Mouse (Mus musculus): ENCODE measurements at regions not wholly inside any gene's neighbourhood (a gene's known extent, or its start where the extent isn't known, plus 50 kb on each side); places are given as distances from the start of the nearest gene placed in this dataset.

DNA sequence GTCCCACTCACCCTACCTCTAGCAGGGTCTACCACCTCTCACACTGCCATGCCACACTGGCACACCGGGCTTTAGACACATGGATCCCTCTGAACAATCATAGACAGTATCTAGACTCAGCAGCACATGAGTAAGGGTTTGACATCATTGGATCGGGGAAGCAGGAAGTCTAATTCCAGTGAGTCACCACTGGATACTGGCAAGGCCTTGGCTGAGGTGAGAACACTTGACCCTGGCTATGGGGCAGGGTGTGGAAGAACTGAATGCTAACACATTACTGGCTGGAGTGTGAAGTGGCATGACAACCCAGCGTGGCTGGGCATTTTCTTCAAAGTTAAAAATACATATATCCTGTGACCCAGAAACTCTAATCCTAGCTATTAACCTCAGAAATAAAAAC lies 114.4 kb downstream of the H2afy start:
- DNase-seq (ENCODE audit: low read depth): no peak

DNA sequence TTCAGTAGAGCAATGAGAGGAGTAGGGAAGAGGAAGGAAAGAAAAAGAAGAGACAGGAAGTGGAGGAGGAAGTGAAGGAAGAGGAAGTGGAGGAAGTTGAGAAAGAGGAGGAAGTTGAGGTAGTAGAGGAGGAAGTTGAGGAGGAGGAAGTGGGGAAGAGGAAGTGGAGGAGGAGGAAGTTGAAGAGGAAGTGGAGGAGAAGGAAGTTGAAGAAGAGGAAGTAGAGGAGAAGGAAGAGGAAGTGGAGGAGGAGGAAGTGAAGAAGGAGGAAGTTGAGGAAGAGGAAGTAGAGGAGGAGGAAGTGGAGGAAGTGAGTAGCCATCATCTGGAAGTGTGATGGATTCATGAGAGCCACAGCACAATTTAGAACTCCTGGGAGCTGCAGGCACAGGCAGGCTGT lies 122.2 kb downstream of the H2afy start:
- DNase-seq (ENCODE audit: low read depth): no peak

DNA sequence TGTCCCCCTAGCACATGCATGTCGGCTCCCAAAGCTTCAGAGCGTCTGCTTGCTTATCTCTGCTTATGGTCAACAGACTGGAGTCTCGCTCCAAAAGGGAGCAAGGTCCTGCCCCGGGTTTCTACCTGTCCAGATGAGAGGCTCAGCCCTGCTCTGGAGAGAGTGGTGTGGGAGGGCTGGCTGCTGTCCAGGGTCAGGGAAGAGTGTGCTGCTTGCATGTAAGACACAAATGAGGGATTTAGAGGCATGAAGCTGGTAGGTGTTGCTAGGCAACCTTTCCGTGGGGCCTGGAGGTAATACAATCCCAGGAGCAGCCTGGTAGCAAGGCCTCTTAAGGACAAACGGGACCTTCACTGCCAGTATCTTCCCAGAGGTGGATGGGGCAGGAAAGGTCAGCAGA lies 125.7 kb downstream of the H2afy start:
- no peak for DNase-seq (ENCODE audit: low read depth)

DNA sequence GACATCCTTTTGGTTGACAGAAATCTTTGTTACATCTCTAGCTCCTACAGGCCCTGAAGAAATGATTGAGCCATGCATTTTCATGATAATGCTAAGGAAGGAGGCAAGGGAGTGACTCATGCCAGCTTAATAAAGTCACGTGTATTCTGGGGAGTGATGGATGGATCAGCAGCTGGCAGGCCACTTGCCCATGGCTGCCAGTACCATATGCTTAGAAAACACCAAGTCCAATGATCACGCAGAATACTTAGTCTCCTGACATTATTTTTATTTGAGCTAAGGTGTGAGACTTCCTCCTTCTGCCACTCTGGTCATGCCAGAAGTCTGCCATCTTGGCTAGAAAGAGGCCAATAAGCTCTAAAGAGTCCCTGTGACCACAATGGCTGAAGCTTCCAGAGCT lies 129.3 kb downstream of the H2afy start:
- no peak for DNase-seq (ENCODE audit: low read depth)

DNA sequence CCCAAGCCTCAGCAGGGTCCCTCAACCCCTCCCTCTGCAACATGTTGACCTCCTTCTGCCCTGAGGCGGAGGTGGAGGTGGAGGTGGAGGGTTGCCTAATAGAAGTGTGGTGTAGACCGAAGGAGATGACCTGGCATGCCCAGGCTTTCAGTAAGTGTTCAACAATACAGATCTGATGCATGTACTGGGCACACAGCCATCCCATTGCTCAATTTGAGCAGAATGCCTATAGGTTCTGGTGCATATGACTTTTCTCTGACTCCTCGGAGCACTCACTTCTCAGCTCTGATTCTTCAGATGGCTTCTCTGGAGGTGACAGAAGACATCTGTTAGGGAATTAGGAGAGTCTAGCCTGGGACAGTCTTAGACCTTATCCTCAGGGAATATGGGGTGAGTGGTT lies 130.4 kb downstream of the H2afy start:
- no peak for DNase-seq (ENCODE audit: low read depth)

DNA sequence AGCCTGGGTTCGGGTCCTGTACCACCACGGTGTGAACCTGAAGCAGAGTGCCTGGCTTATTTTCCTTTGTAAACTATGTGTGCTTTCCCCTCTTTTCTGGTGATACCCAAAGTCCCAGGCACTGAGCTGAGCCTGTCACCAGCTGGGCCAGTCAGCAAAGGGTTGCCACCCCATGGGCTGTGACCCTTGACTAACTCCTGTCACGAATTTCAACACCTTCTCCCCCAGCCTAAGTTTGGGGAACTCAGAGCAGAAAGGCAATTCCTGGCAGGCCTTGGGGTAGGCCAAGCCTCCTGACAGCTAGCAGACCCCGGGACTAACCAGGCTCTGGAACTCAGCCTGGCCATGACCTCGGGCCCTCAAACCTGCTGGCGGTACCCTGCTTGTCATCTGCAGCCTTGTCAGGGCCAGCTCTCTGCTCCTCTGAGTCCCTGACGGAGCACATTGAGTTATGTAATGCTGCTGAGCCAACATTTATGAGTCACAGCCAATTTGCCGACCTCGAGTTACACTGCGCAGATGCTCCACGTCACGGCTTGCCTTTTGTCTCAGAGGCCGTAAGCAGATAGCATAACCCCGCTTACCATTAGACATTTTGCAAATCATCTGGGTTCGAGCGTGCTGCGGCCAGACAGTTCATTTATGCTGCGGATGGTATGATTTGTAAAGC lies 132.3 kb downstream of the H2afy start:
- no peak for DNase-seq (ENCODE audit: low read depth)

DNA sequence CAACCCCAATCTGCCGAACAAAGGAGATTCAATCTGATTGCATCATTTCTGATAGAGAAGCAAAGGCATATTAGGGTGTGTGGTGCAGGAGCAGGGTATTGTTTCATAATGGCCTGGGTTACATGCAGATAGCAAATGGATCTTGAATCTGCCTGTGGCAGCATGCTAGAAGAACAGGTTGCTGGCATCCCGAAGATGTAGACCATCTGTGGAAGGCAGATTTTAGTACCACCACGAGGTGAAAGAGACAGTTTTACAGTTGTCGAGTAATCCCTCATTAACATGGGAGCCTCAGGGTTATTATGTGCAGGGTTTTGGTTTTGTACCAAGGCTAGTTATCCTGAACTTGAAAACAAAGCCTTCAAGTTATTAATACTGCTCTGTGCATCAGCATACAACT lies 140.9 kb downstream of the H2afy start:
- no peak for DNase-seq (ENCODE audit: low read depth)

DNA sequence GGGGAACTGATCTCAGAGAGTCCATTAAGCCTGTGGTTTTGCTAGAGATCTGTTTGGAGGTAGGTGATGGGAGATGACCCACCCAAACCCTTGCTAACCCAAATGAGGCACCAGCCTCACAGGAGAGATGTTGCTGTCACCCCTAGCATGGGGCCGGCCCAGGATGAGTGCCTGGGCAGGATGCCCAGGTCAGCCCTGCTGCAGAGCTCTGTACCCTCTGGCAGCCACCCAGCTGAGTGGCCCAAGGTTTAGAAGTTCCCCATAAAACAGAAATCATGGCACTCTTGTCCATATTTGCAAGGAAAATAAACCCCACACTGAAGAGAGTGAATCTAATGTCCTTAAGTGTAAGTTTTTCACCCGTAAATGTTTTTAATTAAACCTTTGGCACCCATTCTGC lies 141.7 kb downstream of the H2afy start:
- DNase-seq (ENCODE audit: low read depth): no peak

DNA sequence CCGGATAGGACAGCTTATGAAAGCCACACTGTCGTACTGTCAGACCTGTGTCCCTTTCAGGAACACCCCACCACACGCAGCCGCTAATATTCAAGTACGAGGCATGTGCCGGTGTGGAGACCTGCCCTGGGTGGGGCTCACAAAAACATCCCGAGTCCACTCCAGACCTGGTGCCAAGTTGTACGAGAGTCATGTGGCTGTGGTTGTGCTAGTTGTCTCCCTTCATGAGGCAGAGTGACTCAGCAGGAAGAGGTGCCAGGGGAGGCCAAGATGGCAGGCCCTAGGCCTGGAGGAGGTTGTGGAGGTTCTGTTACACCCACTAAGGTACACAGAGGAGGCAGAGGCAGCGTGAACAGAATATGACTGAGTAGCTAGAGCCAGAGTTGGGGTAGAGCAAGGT lies 143.5 kb downstream of the H2afy start:
- DNase-seq (ENCODE audit: low read depth): no peak

DNA sequence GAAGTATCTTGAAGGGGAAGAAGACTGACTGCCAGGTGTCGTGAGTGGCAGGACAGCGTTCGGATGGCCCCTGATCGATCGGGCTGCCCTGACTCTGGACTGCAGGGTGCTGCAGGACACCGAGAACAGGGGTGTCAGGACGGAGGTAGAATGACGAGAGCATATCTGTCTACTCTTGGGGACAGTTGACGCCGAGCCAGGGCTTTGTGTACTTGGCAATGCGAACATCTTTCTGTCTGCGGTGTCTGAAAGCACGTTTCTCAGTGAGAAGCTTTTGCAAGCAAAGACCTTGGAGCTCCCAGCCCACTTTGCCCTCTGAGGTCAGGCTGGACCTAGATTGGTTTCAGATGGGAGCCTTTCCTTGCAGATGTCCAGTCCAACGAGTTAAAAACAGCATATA lies 144.9 kb downstream of the H2afy start:
- no peak for DNase-seq (ENCODE audit: low read depth)

DNA sequence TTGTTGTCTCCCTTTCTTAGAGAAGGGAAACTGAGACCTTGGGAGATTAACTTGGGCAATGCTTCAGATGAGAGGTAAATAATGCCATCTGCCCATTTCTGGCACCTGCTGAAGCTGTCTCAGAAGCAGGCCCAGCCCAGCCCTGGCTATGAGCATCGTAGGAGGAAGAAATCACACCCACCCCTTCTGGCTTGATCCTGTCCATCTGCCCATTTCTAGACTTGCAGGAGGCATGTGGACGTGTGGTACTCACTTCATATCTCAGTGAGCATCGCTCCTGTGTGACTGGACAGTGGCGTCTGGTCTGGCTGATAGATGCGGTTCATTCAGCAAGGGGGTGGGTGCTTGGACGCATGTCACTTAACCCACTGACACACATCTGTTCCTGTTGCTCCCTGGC lies 146.0 kb downstream of the H2afy start:
- DNase-seq (ENCODE audit: low read depth): no peak

DNA sequence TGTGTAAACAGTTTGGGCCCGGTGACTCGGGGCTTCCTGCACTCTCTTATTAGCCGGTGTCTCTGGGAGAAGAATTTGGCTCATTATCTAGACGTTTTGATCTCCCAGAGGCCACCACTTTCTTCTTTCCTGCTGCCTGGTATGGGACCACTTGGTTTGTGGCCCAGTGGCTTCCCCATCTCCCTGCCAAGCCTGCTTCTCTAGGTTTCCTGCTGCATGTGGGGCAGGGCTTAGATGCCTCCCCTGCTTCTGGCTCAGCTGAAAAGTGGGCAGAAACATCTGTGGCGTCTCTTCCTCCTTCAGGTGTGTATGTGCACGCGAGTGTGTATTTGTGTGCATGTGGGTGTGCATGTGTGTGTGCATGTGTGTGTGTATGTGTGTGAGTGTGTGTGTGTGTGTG lies 146.8 kb downstream of the H2afy start:
- no peak for DNase-seq (ENCODE audit: low read depth)

DNA sequence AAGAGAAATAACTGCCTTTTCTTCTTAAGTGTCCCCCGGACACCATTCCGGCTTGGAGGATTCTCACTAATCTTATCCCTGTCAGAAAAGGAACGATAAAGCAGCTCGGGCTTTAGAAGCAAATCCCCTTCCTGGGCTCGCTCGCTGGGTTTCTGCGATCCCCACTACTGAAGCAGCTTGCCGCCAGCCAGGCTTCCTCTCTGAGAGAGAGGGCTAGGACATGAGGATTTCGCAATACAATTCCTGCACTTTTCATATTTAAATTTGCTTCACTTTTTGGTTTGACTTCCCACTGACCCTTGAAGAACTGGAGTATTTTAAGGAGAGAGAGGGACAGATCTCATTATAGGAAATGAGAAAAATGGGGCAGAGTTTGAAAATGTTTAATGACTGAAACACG lies 149.4 kb upstream of the Pitx1 start:
- no peak for DNase-seq (ENCODE audit: low read depth)

DNA sequence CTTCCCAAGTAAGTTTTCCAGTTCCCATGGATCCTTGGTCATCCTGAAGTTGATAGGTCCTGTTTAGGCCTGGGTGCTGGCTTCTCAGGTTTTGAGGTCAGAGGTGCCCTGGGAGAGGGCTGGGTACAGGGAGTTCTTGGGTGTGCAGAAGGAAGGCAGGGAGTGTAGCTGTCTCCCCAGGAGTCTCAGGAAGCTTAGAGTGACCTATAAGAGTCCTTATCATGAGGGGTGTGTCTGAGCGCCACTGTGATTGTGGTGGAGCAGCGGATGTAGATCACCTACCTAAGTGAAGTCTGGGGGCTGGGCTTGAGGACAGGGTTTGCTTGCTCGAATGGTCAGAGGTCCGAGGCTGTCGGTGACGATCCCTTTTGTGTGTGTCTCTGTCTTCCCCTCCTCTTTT lies 148.8 kb upstream of the Pitx1 start:
- no peak for DNase-seq (ENCODE audit: low read depth)

DNA sequence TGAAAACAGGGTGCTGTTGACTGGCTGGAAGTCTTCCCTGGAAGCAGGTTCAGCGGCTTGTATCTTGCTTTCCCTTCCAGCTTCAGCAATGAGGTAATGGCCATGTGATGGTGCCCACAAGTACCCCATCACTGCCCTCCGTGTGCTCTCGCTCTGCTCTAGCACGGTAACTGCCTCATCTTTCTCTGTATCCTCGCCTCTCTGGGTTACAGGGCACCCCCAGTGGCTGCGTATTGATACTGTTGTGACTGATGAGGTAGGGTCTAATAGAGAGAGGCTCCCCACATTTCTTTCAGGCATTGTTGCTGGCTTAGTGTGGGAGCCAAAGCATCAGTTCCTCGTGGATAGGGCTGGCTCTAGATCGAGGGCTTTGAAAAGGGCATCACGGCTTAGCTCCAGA lies 147.9 kb upstream of the Pitx1 start:
- DNase-seq (ENCODE audit: low read depth): no peak

DNA sequence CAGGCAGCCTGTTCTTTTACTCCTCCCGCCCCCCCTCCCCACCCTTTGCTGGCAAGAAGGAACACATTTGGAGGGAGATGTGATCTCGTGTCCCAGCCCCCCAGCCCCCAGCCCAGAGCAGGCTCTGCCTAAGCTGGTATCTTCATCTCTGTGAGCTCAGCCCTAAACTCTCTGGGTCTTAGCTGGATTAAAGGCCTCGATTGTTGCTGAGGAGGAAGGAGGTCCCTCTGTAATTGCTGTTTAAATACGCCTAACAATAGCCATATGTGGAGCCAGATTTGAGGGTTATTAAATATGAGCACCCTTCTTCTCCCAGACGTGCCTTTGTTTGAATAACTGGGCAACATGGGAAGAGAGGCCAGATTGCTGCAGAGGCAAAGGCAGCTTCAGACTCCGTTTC lies 145.0 kb upstream of the Pitx1 start:
- no peak for DNase-seq (ENCODE audit: low read depth)

DNA sequence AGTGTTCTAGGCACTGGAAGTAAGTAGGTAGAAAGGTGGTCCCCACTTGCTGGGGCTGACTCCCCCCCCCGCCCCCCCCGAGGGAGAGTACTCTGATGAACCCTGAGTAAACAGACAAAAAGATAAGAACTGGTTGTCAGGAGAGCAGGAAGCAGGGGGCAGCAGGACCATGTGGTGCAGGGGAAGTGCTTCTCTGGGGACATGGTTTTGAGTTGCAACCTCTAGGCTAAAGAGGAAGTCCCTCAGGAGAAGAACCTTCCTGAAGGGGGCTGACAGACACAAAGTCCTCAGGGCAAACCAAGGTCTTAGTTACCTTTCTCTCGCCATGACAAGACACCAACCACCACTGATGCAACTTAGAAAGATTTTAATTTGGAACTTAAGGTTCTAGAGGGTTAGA lies 141.9 kb upstream of the Pitx1 start:
- DNase-seq (ENCODE audit: low read depth): no peak

DNA sequence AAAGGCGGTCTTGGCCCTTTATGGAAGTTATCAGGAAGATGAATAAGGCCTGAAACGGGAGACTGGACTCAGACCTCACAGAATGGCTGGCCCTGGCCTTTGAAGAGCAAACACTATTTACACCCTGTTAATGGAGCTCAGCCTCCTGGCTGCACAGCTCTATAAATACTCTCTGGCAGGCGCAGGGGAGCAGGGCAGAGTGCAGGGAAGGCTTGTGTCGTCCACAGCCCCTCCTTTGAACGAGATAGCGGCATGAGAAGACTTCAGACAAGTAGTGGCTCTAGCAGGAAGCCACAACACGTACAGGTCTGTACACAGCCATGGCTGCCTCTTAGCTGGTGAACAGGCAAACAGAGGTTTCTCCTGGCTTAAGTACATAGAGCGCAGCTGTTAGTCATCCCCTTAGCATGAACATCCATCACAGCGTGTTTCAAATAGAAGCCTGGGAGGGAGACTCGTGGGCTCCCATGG lies 141.0 kb upstream of the Pitx1 start:
- DNase-seq (ENCODE audit: low read depth): no peak

DNA sequence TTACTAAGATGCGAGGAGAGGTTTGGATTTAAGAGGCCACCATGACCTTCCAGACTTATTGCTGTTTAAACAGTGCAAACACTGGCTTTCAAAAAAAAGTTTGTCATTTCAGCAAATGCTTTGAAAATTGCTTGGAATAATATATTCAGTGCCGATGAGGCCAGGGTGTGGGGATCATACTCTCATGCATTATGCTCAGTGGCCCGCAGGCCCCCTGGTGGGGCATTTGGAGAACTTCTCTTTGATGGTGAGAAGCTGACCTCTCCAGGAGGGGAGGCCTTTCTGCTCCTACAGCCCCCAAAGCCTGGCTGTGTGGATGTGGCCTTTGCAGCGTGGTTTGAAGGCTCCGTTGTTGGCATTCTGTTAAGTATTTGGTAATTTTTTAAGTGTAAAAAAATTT lies 138.1 kb upstream of the Pitx1 start:
- DNase-seq (ENCODE audit: low read depth): no peak

DNA sequence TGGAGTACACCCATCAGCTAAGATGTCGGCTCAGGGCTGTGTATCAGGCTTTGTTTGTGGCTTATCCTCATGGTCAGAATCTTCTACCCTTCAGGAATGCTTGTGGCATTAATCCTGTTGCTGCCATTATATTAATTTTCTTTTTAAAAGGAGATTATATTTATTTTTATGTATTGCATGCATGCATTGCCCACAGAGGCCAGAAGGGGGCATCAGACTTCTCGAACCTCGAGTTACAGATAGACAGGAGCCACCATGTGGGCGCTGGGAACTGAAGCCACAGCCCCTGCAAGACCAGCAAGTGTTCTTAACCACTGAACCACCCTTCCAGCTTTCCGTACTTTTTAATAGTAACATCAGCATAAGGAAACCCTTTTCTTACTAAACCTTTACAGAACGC lies 134.7 kb upstream of the Pitx1 start:
- no peak for DNase-seq (ENCODE audit: low read depth)

DNA sequence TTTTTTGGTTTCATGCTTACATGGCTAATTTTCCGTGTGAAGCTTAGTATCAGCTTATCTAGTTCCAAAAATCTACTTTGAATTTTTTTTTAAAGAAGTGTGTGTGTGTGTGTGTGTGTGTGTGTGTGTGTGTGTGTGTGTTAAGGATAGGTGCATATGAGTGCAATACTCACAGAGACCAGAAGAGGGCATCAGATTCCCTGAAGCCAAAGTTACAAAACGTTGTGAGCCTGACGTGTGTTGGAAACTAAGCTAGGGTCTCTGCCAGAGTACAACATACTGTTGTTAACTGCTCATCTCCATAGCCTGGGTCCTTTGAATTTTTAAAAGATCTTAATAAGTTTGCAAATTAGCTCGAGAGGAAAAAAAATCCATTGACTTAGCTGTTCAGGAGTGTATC lies 133.5 kb upstream of the Pitx1 start:
- no peak for DNase-seq (ENCODE audit: low read depth)

DNA sequence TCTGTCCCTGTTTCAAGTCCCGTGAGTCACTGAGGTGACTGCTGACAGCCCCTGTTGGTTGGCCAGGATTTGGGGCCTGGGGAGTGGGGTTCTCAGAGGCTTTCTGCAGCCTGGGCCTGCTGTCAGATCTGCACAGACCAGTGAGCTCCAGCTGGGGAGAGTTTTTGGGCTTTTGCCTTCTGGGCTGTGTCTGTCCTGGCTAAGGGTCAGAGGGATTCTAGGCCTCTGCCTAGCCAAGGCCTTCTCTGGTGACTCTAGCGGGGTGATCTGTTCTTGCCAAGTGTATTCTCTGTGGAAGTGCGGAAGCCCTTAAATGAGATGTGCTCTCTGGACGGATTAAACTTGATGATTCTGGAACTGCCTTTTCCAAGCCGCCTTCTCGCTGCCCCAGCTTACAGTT lies 131.2 kb upstream of the Pitx1 start:
- no peak for DNase-seq (ENCODE audit: low read depth)

DNA sequence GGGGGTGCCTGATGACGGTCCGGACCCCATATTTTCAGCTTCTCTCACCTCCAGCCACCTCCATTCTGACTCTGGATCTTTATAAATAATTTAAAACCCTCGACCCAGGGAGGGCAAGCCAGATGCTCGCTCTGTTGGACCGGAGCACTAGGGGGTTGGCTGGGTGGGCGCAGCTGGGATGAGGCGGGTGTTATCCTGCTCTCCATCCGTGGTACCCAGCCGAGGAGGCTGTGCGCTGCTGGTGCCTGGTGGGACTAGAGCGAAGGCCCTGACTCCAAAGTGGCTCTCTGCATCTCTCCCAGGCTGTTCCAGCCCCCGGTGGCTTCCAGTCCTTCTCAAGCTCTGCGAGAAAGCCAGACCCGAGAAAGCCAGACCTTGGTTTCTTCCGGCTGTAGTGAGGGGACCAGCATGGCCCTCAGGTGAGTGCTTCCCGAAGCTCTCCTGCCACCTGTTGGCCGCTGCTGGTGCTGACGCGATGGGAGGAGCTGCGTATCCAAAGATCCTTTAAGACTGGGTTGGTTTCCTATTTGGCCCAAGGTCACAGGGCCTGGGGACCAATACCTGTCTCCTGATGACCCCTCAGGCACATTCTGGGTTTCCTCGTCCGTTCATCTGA lies 127.1 kb upstream of the Pitx1 start:
- DNase-seq (ENCODE audit: low read depth): peak; percentile 8

DNA sequence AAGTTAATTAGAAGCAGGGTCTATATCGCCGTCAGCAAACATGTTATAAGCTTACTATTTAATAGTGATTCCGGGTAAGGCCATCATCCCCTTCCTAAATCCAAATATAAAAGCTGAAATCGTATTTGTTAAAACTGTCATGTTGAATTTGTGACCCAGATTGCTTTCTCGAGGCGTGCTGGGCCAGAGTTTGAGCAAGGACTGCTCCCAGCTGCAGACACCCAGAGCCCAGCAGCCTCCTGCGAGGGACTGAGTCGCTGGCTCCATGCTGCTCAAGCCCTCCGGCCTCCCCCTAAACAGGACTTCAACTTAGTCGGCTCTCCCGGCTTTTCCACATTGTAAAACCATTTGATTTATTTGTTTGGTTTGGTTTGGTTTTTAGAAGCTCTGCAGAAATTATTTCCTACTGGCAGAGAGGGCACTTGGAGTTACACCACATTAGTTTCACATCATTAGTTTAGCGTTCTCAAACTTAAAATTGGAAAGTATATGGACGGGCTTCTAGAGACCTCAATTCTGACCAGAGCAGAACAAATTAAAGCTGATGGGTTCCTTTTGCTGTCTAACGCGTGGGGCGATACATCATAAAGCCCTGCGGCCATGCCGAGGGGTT lies 126.4 kb upstream of the Pitx1 start:
- no peak for DNase-seq (ENCODE audit: low read depth)
